Comparison of ENCODE assay signal across 8 mouse cellular contexts in the genomic region with DNA sequence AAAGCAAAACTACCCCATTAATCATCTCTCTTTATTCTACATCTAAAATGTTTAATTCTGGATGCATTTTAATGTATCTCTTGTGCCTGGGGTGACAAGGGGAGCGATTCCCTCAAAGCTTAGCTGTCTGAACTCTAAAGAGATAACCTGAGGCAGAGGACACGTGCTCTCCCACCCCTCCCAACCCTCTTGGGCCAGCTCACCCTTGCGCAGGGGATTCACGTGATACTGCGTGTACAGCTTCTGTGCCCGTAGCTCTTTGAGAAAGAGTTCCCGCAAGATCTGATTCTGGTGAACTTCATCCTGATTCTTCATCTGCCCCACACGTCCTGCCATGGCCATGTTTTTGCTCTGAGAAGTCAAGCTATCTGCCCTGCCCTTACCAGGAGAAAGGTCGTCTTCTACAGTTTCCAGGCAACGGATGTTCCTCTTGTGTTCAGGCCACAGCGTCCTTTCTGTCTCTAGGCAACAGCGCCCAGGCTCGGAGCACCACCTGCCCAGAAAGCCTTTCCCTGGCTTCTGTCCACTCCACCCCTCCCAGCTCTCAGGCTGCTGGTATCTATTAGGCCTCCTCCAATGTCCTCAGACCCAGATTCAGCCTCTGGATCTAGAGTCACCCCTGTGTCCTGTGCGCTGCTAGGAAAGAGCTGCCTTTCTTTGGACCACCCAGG. TPM values are rescaled to one million over a fixed set of nuclear protein-coding genes. Genes with fewer than 3 reads are reported as not detected.
DNase-seq lines count a peak whose midpoint lies in the region; ATAC-seq and TF ChIP-seq lines count a peak whose summit lies in the region.

Gene Fam183b (minus strand): TSS at position 403 of the 671 bp plus-strand sequence.

- peak; percentile 73 for ATAC-seq in heart, embryonic 16.5 days (replicated peaks; ENCODE audit: extremely low read depth, insufficient read depth, low FRiP score)
- peak; percentile 66; the same call in 1 of the 2 replicates for ATAC-seq in stomach, postnatal 0 days (ENCODE audit: low FRiP score, low TSS enrichment)

- no peak for TF ChIP-seq CTCF in stomach, postnatal 0 days (IDR thresholded peaks at IDR 0.05; ENCODE audit: low read depth)

- no peak for TF ChIP-seq EP300 in stomach, postnatal 0 days (optimal IDR thresholded peaks at IDR 0.05)

- no peaks in the 10 kb centered on the region for H3K36me3 ChIP-seq in heart, embryonic 16.5 days (ENCODE audit: control insufficient read depth, insufficient read depth)
- no peaks in the 10 kb centered on the region for H3K36me3 ChIP-seq in stomach, postnatal 0 days (ENCODE audit: control insufficient read depth, insufficient read depth, low read length)

- WGBS in heart, embryonic 16.5 days, result 34% methylated on average over 14 of the region's 14 CpGs
- 18% methylated on average over 14 of the region's 14 CpGs for WGBS in stomach, postnatal 0 days

- H3K27me3 ChIP-seq in heart, embryonic 16.5 days (ENCODE audit: control insufficient read depth, insufficient read depth, low read length), result no peaks in the 10 kb centered on the region
- H3K27me3 ChIP-seq in stomach, postnatal 0 days (ENCODE audit: control insufficient read depth, insufficient read depth, low read length), result no peaks in the 10 kb centered on the region

- intact Hi-C loops in left cerebral cortex, postnatal 4 days (cut with DNase I), result no loop called here

- no peak within 1 kb of the TSS for H3K27ac ChIP-seq in heart, embryonic 16.5 days (ENCODE audit: low read length)
- H3K27ac ChIP-seq in stomach, postnatal 0 days (replicated peaks), result no peak within 1 kb of the TSS

- DNase-seq in frontal cortex, postnatal 36 days (ENCODE audit: low spot score in 2 of 2), result peak; percentile 10 to 24
- DNase-seq in frontal cortex, postnatal 25 days (ENCODE audit: low spot score in 2 of 2), result no peak
- peak; percentile 39 for DNase-seq in CD4-positive, CD25-positive, alpha-beta regulatory T cell, adult 2 months (ENCODE audit: low read depth, low spot score)
- DNase-seq in cerebellum, postnatal 25 days, result peak; percentile 46 to 60
- DNase-seq in left cerebral cortex, postnatal 4 days, result peak; percentile 76
- DNase-seq in stomach, postnatal 0 days (ENCODE audit: low spot score), result peak; percentile 57
- DNase-seq in right cerebral cortex, adult 2 months (ENCODE audit: low spot score in 2 of 2), result no peak

- peaks cover 9% of the 10 kb centered on the region for H3K4me1 ChIP-seq in heart, embryonic 16.5 days (ENCODE audit: control insufficient read depth, insufficient read depth, low read length)
- H3K4me1 ChIP-seq in stomach, postnatal 0 days (replicated peaks; ENCODE audit: control insufficient read depth, insufficient read depth), result no peaks in the 10 kb centered on the region; the same call in 1 of the 2 replicates

- peak within 1 kb of the TSS; percentile 2; the same call in 1 of the 2 replicates for H3K4me3 ChIP-seq in heart, embryonic 16.5 days (ENCODE audit: low read length)
- H3K4me3 ChIP-seq in stomach, postnatal 0 days (ENCODE audit: low read depth, low read length), result no peak within 1 kb of the TSS

- H3K9ac ChIP-seq in heart, embryonic 16.5 days (ENCODE audit: low read length), result no peak within 1 kb of the TSS
- no peak within 1 kb of the TSS for H3K9ac ChIP-seq in stomach, postnatal 0 days (ENCODE audit: low read length)

- H3K9me3 ChIP-seq in heart, embryonic 16.5 days (replicated peaks; ENCODE audit: control insufficient read depth, low read length), result no peaks in the 10 kb centered on the region
- H3K9me3 ChIP-seq in stomach, postnatal 0 days (ENCODE audit: control insufficient read depth, low read length), result no peaks in the 10 kb centered on the region

- peak within 1 kb of the TSS; percentile 30 for H3K4me2 ChIP-seq in heart, embryonic 16.5 days (ENCODE audit: low read depth, low read length)
- peak within 1 kb of the TSS; percentile 6 for H3K4me2 ChIP-seq in stomach, postnatal 0 days (replicated peaks; ENCODE audit: low read depth)

RNA-seq across cellular contexts. Expression of gene Fam183b, which starts in this region (rescaled TPM):
- polyA plus RNA-seq in heart, embryonic 16.5 days (2015; fragmentation: Nextera tagmentation; extraction: Ambion mirVana), result 1.5 and 2.5 TPM in 2 replicates
- total RNA-seq in left cerebral cortex, postnatal 4 days (2021), result 1 to 10 TPM; 1.6 to 1.8 TPM
- 3.1 and 3.7 TPM in 2 replicates for polyA plus RNA-seq in stomach, postnatal 0 days (2015; fragmentation: Nextera tagmentation; extraction: Ambion mirVana)

Comparison
In these comparisons a context has a peak if more than half of its experiments do, and no peak if none do; other contexts are left out.
1. DNase-seq: peak in frontal cortex, postnatal 36 days (2 of 2), CD4-positive, CD25-positive, alpha-beta regulatory T cell, adult 2 months (single experiment), cerebellum, postnatal 25 days (2 of 2), left cerebral cortex, postnatal 4 days (single experiment) and stomach, postnatal 0 days (single experiment); none in frontal cortex, postnatal 25 days (0 of 2) and right cerebral cortex, adult 2 months (0 of 2).